Mouse (Mus musculus): ENCODE results near the gene Rbp4. TPM values are rescaled to one million over a fixed set of nuclear protein-coding genes. Genes with fewer than 3 reads are reported as not detected.

Rbp4 gene
- polyA plus RNA-seq, 1 experiment, result 19.5 TPM

DNA sequence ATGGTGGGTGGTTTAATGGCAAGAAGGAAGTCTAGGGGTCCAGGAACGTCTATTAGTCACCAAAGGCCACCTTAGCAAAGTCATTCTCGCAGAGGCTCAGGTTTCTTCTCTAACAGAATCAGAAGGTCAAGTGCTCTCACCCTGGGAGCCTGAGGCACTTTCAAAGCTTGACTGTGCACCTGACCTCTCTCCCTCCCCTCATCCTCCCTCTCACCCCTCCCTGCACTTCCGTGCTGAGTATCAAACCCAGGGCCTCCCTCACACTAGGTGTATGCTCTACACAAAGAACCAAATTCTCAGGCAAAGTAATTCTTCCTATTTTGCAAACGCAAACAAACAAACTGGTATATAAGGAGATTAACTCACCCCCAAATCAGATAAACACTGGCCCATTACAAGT lies 28.9 kb downstream of the Rbp4 start:
- no peak for DNase-seq (ENCODE audit: extremely low spot score in 1 of 2, low spot score in 1 of 2)

- no peak for DNase-seq (ENCODE audit: extremely low spot score in 1 of 2, low spot score in 1 of 2)
Observed at GRCm38 (mm10) chr19:38091512-38091985, 33.5 kb downstream of the Rbp4 start.

- no peak for DNase-seq (ENCODE audit: extremely low spot score in 1 of 2, low spot score in 1 of 2)
Observed at GRCm38 (mm10) chr19:38089358-38089757, 35.7 kb downstream of the Rbp4 start.

DNA sequence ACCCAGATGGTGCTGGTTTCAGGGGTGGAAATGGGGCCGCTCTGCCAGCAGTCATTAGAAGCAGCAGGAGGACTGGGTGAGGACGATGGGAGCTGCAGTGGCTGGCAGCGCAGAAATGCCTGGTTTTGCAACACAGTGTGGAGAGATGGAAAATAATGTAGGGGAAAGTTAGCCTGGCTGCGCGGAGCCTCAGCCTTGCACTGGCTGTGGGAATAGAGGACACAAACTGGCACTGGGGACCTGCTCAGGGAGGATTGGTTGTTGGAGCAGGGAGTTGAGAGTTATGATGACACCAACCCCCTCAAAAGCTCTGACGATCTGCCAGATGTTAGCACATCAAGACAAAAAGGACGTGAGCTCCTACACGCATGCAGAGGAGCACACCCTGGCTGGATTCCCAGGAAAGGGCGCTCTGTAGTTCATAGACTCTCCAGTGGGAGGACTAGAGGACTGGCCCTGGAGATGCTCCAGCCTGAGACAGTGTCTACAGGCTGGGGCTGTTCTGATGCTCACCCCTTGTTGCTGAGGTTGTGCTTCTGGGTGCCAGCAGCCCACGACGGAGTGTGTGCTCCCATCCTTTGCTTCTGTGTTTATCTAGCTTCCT lies 38.0 kb downstream of the Rbp4 start:
- peak; percentile 1 to 48 for DNase-seq (ENCODE audit: extremely low spot score in 1 of 2, low spot score in 1 of 2)

GRCm38 (mm10) chr19:38085841-38086240 lies 39.2 kb downstream of the Rbp4 start:
- no peak for DNase-seq (ENCODE audit: extremely low spot score in 1 of 2, low spot score in 1 of 2)

DNA sequence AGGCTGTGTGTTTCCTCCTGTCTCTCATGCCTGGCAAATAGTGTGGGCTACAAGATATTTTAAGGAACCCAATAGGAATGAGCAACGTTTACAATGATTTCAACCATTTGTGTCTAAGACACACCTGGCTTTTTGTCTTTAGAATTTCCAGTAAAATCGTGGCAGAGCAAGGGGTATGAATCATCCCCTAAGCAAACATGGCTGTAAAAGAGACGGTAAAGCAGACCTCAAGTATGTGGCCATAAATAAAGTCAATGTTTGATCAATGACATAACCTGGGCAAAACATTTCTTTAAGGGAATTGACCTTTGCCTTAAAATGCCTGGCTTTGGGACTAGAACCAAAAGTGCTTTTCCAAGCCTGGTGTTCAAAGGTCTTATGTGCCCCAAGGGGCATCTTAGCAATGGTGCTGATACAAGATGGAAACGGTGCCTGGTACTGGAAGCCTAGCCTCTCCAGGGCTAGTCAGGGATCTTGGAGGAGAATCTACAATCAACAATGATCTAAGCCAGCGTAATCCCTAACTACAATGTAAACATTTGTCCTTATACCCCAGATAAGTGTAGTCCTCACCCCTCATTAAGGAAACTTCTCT lies 42.1 kb downstream of the Rbp4 start:
- no peak for DNase-seq (ENCODE audit: extremely low spot score in 1 of 2, low spot score in 1 of 2)

DNA sequence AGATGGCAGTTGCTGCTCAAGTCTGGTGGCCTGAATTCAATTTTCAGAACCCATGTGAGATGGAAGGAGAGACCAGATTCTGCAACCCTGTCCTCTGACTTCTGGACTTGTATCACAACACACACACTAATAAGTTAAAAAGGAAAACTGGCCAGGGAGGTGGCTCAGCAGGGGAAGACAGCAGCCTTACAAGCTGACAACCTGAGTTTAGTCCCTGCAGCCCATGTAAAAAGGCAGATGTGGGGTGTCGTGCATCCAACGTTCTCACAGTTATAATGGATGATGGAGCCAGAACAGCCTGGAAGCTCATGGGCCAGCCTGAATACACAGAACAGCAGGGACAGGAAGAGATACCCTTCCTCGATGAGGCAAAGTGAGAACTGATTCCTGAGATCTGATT lies 43.7 kb downstream of the Rbp4 start:
- no peak for DNase-seq (ENCODE audit: extremely low spot score in 1 of 2, low spot score in 1 of 2)

GRCm38 (mm10) chr19:38077851-38078540 lies 47.1 kb downstream of the Rbp4 start:
- DNase-seq (ENCODE audit: extremely low spot score in 1 of 2, low spot score in 1 of 2), result no peak

GRCm38 (mm10) chr19:38076251-38076650 lies 48.8 kb downstream of the Rbp4 start:
- DNase-seq (ENCODE audit: extremely low spot score in 1 of 2, low spot score in 1 of 2), result peak in 1 of 2 experiments; percentile 9

GRCm38 (mm10) chr19:38075051-38075450 lies 50.0 kb downstream of the Rbp4 start:
- DNase-seq (ENCODE audit: extremely low spot score in 1 of 2, low spot score in 1 of 2), result no peak

DNA sequence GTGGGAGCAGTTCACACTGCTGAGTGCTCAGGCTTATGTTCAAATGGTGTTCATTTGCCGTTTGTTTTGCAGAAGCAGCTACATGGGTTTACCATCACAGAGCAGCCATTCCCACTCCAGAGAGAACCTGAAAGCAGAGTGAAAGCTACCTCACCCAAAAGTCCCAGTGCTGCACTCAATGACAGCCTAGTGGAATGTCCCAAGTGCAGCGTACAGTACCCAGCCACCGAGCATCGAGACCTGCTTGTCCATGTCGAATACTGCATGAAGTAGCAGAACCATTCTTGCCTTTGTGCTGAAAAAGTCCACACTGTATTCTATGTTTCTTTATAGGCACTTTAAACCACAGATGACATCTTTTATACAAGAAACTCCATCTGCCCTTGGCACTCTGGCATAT lies 51.9 kb downstream of the Rbp4 start:
- DNase-seq (ENCODE audit: extremely low spot score in 1 of 2, low spot score in 1 of 2), result no peak

Other genes with a start within 250 kb of the Rbp4 start
- gene Myof, start 81.7 kb downstream of the Rbp4 start, polyA plus RNA-seq (2012; rRNA removed), result 5.0 and 7.1 TPM in 2 replicates
- gene Cep55, start 70.3 kb downstream of the Rbp4 start, polyA plus RNA-seq (2012; rRNA removed), result 0.48 and 0.50 TPM in 2 replicates
- 0.06 TPM in 2 replicates for gene Ffar4, start 28.2 kb downstream of the Rbp4 start, polyA plus RNA-seq (2012; rRNA removed)
- gene Pde6c, start 7.5 kb upstream of the Rbp4 start, polyA plus RNA-seq (2012; rRNA removed), result 0.16 and 0.17 TPM in 2 replicates
- 26.9 and 27.8 TPM in 2 replicates for gene Fra10ac1, start 98.9 kb upstream of the Rbp4 start, polyA plus RNA-seq (2012; rRNA removed)
- gene Lgi1, start 139.3 kb upstream of the Rbp4 start, polyA plus RNA-seq (2012; rRNA removed), result 64.9 and 72.0 TPM in 2 replicates